Mouse (Mus musculus) gastrocnemius, postnatal 25 days (tissue): ENCODE data around the gene Olfr222. TPM values are rescaled to one million over a fixed set of nuclear protein-coding genes. Genes with fewer than 3 reads are reported as not detected.
"Not testable (repeated sequence)": the region's sequence is repeated elsewhere in the genome, so short reads cannot be mapped to it uniquely, and the experiment has no call there.

Experiments
- DNase-seq: peaks from one replicate; pipeline ENCODE4 v3.0.0; 2022
- long read RNA-seq, 2 experiments: library from polyadenylated mRNA; stranded (forward); transcript quantifications; one replicate each; pipeline ENCODE4 v2.0.0; 2021
- total RNA-seq, 2 experiments: library from RNA; stranded (reverse); gene quantifications; 1 replicate in 1 of 2; 2 replicates in 1 of 2; pipeline ENCODE4 v1.2.3; 2021

The Olfr222 gene
- not detected for total RNA-seq
- long read RNA-seq, experiment 1, result 0 reads
- long read RNA-seq, experiment 2, result 0 reads

DNA sequence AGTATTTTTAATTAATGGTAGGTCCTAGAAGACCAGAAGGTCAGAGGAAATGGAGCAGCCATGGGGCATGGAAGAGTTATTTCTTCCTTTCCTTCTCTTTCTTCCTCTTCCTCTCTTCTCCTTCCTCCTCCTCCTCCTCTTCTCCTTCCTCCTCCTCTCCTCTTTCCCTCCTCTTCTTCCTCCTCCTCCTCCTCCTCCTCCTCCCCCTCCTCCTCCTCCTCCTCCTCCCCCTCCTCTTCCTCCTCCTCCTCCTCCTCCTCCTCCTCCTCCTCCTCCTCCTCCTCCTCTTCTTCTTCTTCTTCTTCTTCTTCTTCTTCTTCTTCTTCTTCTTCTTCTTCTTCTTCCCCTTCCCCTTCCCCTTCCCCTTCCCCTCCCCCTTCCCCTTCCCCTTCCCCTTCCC lies at the start of gene Olfr222:
Gene Olfr222, minus strand, starts transcription at position 101 of the 400 bp plus-strand sequence.
- DNase-seq, result not testable (repeated sequence)

DNA sequence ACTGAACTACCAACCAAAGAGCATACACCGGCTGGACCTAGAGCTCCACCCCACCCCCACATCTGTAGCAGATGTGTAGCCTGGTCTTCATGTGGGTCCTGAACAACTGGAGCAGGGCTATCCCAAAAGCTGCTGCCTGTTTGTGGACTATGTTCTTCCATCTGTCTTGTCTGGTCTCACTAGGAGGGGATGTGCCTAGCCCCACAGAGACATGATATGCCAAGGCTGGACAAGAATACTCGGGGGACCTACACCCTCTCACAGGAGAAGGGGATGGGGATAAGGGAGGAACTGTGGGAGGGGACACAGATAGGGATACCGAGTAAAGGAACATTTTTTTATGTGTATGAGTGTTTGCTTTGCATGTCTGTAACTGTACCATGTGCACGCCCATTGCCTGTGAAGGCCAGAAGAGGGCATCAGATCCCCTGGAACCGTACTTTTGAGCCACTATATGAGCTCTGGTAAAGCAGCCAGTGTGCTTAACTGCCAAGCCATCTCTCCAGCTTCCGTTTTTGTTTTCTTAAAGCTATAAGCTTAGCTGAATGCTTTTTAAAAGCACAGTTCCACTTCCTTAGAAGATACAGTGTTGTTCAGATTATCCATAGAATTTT lies 48.1 kb upstream of the Olfr222 start:
- peak; percentile 37 for DNase-seq

DNA sequence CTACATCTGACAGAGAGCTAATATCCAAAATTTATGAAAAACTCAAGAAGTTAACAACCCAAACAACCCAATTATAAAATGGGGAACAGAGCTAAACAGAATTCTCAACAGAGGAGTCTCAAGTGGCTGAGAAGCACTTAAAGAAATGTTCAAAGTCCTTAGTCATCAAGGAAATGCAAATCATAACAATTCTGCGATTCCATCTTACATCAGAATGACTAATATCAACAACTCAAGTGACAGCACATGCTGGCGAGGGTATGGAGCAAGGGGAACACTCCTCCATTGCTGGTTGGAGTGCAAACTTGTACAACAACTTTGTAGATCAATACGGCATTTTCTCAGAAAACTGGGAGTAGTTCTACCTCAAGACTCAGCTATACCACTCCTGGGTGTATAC lies 46.2 kb upstream of the Olfr222 start:
- no peak for DNase-seq

DNA sequence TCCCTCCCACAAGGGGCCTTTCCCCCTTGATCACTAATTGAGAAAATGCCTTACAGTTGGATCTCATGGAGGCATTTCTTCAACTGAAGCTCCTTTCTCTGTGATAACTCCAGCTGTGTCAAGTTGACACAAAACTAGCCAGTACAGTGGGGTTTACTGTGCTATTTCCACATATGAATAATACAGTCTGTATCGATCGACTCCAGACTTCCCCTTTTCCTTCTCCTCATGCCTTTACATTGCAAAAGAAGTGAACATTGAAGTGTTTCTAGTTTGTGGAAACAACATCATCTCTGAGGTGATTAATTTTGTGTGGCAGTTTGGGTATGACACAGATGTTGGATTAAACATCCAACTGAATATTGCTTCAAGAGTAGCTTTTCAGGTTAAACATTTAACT lies 41.0 kb upstream of the Olfr222 start:
- not testable (repeated sequence) for DNase-seq

DNA sequence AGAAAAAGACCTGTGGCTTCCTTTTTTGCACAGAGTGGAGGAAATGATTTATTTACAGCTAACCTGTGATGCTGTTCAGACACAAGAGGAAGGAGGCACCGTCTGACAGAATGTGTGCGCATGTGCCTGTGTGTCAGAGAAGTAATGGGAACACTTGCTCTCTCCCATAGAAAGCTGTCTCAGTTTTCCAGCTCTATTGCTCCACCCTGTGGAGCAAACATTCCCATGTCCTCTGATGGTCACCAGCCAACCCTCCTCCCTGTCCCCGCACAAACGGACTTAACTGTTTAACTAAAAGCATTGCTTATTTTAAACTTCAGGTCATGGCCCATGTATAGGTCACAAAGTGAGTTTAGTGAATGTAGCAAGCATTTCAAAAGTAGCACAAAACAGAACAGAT lies 38.1 kb upstream of the Olfr222 start:
- DNase-seq, result no peak

DNA sequence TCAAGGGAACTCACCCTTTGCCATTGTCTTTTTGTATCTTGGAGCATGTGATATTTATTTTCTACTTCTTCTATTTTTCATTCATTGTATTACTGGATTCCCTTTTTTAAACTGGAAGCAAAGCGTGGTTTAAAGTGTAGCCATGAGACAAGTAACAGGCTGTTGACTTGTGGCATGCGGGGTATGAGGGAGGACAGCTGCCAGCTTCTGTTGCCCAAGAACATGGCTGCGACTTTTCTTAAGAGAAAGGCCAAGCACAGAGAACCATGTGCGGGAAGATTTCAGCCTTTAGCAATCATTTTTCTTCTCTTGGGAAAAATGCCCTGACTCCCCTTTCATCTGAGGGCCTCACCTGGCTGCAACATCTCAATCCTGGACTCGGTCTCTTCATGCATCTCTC lies 35.6 kb upstream of the Olfr222 start:
- DNase-seq, result no peak

GRCm38 (mm10) chr11:59602287-59602686 lies 26.3 kb upstream of the Olfr222 start:
- no peak for DNase-seq

- no peak for DNase-seq
These were observed 24.8 kb upstream of the Olfr222 start for GRCm38 (mm10) chr11:59600872-59601271.

GRCm38 (mm10) chr11:59599211-59599610 lies 23.2 kb upstream of the Olfr222 start:
- DNase-seq, result no peak

- no peak for DNase-seq
These were observed 20.9 kb upstream of the Olfr222 start for GRCm38 (mm10) chr11:59596950-59597349.

DNA sequence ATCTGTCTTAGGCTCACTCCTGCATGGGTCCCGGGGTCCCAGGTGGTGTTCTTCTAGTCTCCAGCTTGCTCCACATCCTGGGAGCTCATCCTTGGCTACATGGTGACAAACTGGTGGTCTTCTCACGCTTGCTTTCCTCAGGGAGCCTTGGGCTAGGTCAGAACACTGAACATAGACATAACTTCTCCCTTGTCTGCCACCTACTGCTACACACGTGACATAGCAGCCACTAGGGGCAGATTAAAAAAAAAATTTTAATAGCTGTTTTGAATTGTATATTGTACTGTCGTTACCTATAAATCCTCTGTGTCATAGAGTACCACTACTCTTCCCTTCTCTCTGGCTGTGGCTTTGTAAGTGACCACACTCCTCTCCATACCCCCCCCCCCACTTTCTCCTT lies 20.1 kb upstream of the Olfr222 start:
- DNase-seq, result no peak

DNA sequence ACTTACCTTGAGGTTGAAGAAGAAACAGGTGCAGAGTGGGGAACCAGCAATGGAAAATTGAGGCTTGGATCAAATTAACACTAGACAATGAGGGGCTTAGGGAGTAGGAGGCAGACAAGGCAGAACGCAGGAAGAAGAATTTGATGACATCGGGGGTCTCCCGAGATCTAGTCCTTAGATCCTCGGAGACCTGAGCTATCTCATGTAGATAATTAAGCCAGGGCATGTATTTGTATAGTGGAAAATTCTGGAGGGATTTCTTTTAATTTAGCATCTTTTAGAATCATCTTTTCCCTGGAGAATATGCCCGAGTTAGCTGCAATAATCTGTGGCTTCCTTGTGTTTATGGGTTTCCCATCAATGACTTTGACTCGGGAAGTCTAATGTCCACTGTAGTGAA lies 17.2 kb upstream of the Olfr222 start, which contains the start of gene Olfr223:
Gene Olfr223, minus strand, starts transcription at position 101 of the 400 bp plus-strand sequence.
- no peak for DNase-seq

- no peak for DNase-seq
These were observed 13.5 kb upstream of the Olfr222 start for GRCm38 (mm10) chr11:59589496-59589895.

DNA sequence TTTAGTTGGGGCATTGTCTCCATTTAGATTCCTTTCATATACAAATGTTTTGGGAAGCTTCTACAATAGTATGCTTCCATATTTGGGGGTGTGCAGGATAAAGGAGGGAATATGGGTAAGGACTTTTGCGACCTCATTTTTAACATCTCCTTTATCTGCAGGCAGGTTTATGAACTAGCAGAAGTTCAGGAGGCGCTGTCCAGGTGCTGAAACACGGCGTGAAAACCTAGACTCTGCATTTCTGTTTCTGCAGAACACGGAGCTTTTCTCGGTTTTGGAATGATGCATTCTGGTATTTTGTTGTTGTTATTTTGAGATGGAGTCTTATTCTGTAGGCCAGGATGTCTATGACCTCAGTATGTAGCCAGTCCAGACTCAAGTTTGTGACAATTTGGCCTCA lies 8.5 kb upstream of the Olfr222 start:
- no peak for DNase-seq

GRCm38 (mm10) chr11:59575726-59576125 lies 309 bp downstream of the Olfr222 start:
- no peak for DNase-seq

DNA sequence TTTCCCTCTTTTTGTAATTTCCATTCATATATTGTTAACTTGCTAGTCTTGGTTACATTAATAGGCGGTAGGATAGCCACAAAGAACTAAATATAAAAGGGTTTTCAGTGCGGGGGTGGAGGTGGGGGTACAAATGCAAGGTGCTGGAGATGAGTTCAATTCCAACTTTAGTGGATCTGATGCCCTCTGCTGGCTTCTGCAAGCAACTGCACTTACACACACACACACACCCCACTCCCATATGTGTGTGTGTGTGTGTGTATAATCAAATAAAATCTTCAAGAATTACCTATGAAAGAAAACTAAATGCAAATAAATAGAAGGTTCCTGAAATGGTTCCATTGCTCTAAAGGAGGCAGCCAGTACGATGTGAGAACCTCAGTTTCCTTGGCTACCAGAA lies 6.7 kb downstream of the Olfr222 start:
- no peak for DNase-seq

- no peak for DNase-seq
These were observed 13.2 kb downstream of the Olfr222 start for GRCm38 (mm10) chr11:59562837-59563236.

GRCm38 (mm10) chr11:59562336-59562735 lies 13.7 kb downstream of the Olfr222 start:
- no peak for DNase-seq

DNA sequence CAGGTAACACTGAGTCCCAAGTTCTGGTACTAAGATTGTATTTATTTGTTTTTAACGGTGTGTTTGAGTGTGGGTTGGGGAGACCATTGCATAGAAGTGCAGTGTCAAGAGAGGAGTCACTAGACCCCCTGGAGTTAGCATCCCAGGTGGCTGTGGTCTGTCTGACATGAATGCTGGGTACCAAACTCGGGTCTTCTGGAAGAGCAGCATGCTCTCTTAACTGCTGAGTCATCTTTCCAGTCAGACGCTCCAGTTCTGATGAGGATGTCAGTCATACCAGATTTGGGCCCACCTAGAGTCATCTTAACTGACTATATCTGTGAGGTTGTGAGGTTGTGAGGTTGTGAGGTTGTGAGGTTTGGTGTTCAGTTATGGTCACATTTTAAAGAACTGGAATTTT lies 15.1 kb downstream of the Olfr222 start:
- no peak for DNase-seq

- no peak for DNase-seq
These were observed 21.5 kb downstream of the Olfr222 start for GRCm38 (mm10) chr11:59554535-59554934.

DNA sequence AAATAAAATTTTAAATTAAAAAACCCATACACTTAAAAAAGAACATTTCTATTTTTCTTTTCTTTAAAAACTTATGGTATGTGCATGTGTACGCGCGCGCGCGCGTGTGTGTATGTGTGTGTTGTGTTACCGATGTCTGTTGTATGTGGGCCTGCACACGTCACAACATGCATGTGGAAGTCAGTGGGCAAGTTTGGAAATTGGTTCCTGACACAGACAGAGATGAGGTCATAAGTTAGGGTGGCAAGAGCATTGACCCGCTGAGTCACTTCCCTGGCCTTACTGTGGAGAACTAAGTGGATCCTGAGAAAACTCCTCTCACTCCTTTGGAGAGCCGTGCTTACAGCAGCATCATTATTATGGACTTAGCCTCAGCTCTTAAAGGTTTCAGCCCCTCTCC lies 21.9 kb downstream of the Olfr222 start:
- DNase-seq, result no peak

DNA sequence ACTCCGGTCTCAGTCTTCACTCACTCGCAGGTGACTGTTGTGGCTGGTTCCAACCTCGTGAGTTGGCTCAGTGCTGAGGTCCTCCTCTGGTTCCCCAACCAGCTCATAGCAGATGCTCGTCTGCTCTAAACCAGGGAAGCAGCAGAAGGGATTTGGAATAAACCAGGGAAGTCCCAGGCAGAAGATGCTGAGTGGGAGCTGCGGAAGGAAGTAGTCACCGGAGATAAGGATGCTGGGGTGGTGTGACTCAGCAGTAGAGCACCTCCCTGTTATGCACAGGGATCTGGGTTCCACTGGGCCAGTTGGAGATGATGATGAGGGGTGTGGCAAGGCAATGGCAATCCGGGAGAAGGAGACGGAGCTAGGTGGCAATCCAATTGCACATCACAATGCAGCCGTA lies 32.0 kb downstream of the Olfr222 start:
- no peak for DNase-seq

DNA sequence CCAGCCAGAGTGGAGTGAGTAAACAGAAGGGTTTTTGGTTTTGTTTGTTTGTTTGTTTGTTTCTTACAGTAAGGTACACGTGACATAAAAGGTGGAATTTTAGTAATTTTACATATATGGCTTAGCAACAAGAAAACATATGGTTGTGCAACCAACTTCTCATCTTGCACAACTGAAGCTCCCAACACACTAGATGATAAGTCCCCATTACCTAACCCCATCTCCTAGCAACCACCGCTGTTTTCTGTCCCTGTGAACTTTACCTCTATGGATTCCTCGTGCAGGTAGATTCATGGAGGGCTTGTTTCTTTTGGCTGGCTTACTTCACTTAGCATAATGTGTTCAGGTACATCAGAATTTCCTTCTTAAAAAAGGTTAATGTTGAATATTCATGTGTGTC lies 32.7 kb downstream of the Olfr222 start:
- no peak for DNase-seq

DNA sequence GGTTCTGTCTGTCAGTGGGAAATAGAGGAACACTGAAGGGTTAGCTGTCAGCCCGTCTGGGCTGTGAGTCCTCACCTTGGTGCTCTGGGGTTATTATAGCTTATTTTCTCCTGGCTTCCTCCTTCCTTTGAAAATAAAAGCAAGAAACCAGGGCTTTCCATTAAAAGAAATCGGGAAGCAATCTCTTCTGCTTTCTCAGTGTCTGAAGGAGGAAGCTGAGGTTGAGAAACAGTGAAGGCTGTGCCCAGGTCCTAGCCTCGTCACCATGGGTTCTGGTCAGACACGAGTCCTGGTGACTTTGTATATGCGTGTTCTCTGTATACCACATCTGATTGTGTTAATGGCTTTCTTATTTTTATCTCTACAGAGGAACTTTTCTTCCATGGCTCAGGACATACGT lies 33.6 kb downstream of the Olfr222 start:
- DNase-seq, result no peak

DNA sequence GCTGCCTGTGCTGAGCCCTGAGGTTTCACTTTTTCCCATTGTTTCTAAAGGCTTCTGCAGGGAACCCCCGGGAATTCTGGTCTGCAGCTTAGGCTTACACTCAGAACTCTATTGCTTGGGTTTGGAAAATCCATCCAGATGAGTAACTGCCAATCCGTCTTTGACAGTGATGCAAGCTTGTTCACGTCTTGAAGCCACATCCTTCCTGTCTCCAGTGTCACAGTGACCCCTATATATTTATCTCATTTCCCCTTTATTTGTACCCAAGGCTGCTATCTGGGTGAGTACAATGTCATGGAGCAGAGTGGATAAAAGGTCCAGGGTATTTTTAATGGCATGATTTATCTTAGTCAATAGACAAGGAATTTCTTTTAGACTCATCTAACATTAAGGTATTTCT lies 34.7 kb downstream of the Olfr222 start, which contains the start of gene Nlrp3:
Gene Nlrp3, plus strand, starts transcription at position 245 of the 400 bp plus-strand sequence.
- DNase-seq, result no peak
